Mouse (Mus musculus) inflammation-experienced regulatory T-cells, adult 6 months (primary cell): ENCODE measurements around the gene Kif3b. TPM values are rescaled to one million over a fixed set of nuclear protein-coding genes. Genes with fewer than 3 reads are reported as not detected.
"Not testable (repeated sequence)": the region's sequence is repeated elsewhere in the genome, so short reads cannot be mapped to it uniquely, and the experiment has no call there.

Source experiments
- ATAC-seq: one replicate; pipeline ENCODE4 v1.8.0; 2017
- polyA plus RNA-seq, 3 experiments: library from polyadenylated mRNA; unstranded; fragments of 100-300 nt; shearing (Covaris generic); gene quantifications; one replicate each; pipeline ENCODE4 v1.2.1; 2017

Gene Kif3b
- polyA plus RNA-seq, 3 experiments from 2014 or later, result 8.5 to 13.3 (median 11.6) TPM

GRCm38 (mm10) chr2:153346221-153347182 is 55.3 kb downstream of the Kif3b start:
- ATAC-seq, result no peak

- no peak for ATAC-seq
Observed at GRCm38 (mm10) chr2:153347183-153347781, 56.1 kb downstream of the Kif3b start.

- no peak for ATAC-seq
Observed at GRCm38 (mm10) chr2:153348100-153348831, 57.1 kb downstream of the Kif3b start.

GRCm38 (mm10) chr2:153350552-153351181 is 59.5 kb downstream of the Kif3b start:
- peak; percentile 53 for ATAC-seq

GRCm38 (mm10) chr2:153354648-153355047 is 63.4 kb downstream of the Kif3b start:
- ATAC-seq, result no peak

DNA sequence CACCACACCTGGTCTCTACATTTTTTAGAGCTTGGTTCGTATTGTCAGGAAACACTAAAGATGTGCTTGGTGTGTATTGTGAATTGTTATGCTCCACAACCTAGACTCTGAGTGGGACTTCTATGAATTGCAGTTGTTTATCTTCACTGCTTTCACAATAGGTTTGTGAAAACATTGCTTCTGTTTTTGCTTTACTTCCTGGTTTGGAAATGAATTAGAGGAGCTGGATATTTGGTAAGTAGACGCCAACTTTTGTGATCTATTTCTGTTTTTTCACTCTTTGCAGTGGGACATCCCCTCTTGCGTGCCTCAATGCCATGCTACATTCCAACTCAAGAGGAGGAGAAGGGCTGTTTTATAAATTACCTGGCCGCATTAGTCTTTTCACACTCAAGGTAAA is 65.6 kb downstream of the Kif3b start:
- no peak for ATAC-seq

- ATAC-seq, result no peak
Observed at GRCm38 (mm10) chr2:153361101-153361710, 70.0 kb downstream of the Kif3b start.

GRCm38 (mm10) chr2:153364531-153364930 is 73.3 kb downstream of the Kif3b start:
- not testable (repeated sequence) for ATAC-seq

GRCm38 (mm10) chr2:153370871-153371270 is 79.7 kb downstream of the Kif3b start:
- ATAC-seq, result no peak

- no peak for ATAC-seq
Observed at GRCm38 (mm10) chr2:153375380-153375779, 84.2 kb downstream of the Kif3b start.

GRCm38 (mm10) chr2:153380479-153380878 is 89.3 kb downstream of the Kif3b start:
- no peak for ATAC-seq

Other genes with a start within 250 kb of the Kif3b start
- not detected for gene Ccm2l, start 225.5 kb upstream of the Kif3b start, polyA plus RNA-seq
- gene Hck, start 182.9 kb upstream of the Kif3b start, polyA plus RNA-seq, result 1 to 10 TPM in 1 of 3 experiments, under 1 TPM in 1, not detected in 1; 0.28 to 1.0 TPM
- gene Tm9sf4, start 130.1 kb upstream of the Kif3b start, polyA plus RNA-seq, result 10 to 100 TPM; 31.2 to 49.1 (median 47.2) TPM
- 10 to 100 TPM; 23.3 to 25.2 (median 25.1) TPM for gene Tspyl3, start 66.0 kb upstream of the Kif3b start, polyA plus RNA-seq
- 10 to 100 TPM; 18.9 to 24.1 (median 21.5) TPM for gene Plagl2, start 50.0 kb upstream of the Kif3b start, polyA plus RNA-seq
- 10 to 100 TPM in 1 of 3 experiments, 1 to 10 TPM in 2; 6.2 to 13.5 (median 9.4) TPM for gene Pofut1, start 49.9 kb upstream of the Kif3b start, polyA plus RNA-seq
- gene Asxl1, start 54.4 kb downstream of the Kif3b start, polyA plus RNA-seq, result 10 to 100 TPM; 15.0 to 16.6 (median 15.9) TPM
- gene 4930404H24Rik, start 201.4 kb downstream of the Kif3b start, polyA plus RNA-seq, result not detected
- 1 to 10 TPM; 2.4 to 3.9 (median 2.4) TPM for gene Nol4l, start 238.6 kb downstream of the Kif3b start, polyA plus RNA-seq